Mouse (Mus musculus) spleen, postnatal 0 days (tissue): ENCODE results near the gene Fopnl. TPM values are rescaled to one million over a fixed set of nuclear protein-coding genes. Genes with fewer than 3 reads are reported as not detected.

Experiments used
- polyA plus RNA-seq: library from polyadenylated mRNA; unstranded; fragments of >200 nt; fragmentation: Nextera tagmentation; extraction: Ambion mirVana; gene quantifications from 2 replicates; pipeline ENCODE4 v1.2.1, GENCODE M21; 2015

Fopnl gene
- 97.0 and 98.8 TPM in 2 replicates for polyA plus RNA-seq

GRCm38 (mm10) chr16:14316884-14317876, at the start of gene Fopnl:
Gene Fopnl, minus strand, starts transcription at chr16:14317405.

GRCm38 (mm10) chr16:14361362-14362098, 44.3 kb upstream of the Fopnl start, which contains the start of gene Abcc1:
Gene Abcc1, plus strand, starts transcription at chr16:14361558.

GRCm38 (mm10) chr16:14291223-14291622, 26.0 kb downstream of the Fopnl start, which contains the start of gene Myh11:
Gene Myh11, minus strand, starts transcription at chr16:14291372.

Other genes with a start within 250 kb of the Fopnl start
- gene Nde1, start 154.1 kb downstream of the Fopnl start, polyA plus RNA-seq: 56.9 and 57.9 TPM in 2 replicates
- 9.6 and 11.6 TPM in 2 replicates for gene Marf1, start 154.1 kb downstream of the Fopnl start, polyA plus RNA-seq
- gene Myh11, start 26.0 kb downstream of the Fopnl start, polyA plus RNA-seq: 4.6 and 5.7 TPM in 2 replicates
- gene Abcc1, start 44.2 kb upstream of the Fopnl start, polyA plus RNA-seq: 4.8 and 7.3 TPM in 2 replicates
- gene A630010A05Rik, start 244.9 kb upstream of the Fopnl start, polyA plus RNA-seq: not detected in 2 replicates